Mouse (Mus musculus): Measurements from ENCODE around the gene Btg2. TPM values are rescaled to one million over a fixed set of nuclear protein-coding genes. Genes with fewer than 3 reads are reported as not detected.

Btg2 gene
- polyA plus RNA-seq, 1 experiment from 2014 or later, result 96.8 TPM

GRCm38 (mm10) chr1:134100401-134100800, 21.5 kb upstream of the Btg2 start:
- H3K36me3 ChIP-seq (ENCODE audit: control insufficient read depth, insufficient read depth, low read length), result no peaks in the 10 kb centered on the region
- H3K4me1 ChIP-seq (replicated peaks; ENCODE audit: control insufficient read depth, insufficient read depth), result peaks cover 39% of the 10 kb centered on the region
- H3K27me3 ChIP-seq (ENCODE audit: control insufficient read depth, insufficient read depth, low read length), result no peaks in the 10 kb centered on the region
- H3K9ac ChIP-seq (ENCODE audit: low read length), result no peak overlapping the region
- DNase-seq (ENCODE audit: low spot score), result no peak
- WGBS, result 77% methylated on average over 5 of the region's 5 CpGs
- peak overlapping the region; percentile 98 for H3K27ac ChIP-seq (replicated peaks)
- no peak for TF ChIP-seq EP300 (optimal IDR thresholded peaks at IDR 0.05)
- no peak for TF ChIP-seq CTCF (IDR thresholded peaks at IDR 0.05; ENCODE audit: low read depth)
- H3K4me2 ChIP-seq (replicated peaks; ENCODE audit: low read depth), result no peak overlapping the region
- no peaks in the 10 kb centered on the region for H3K9me3 ChIP-seq (ENCODE audit: control insufficient read depth, low read length)
- H3K4me3 ChIP-seq (ENCODE audit: low read depth, low read length), result no peak overlapping the region
- no peak for ATAC-seq (ENCODE audit: low FRiP score, low TSS enrichment)

- no peaks in the 10 kb centered on the region for H3K9me3 ChIP-seq (ENCODE audit: control insufficient read depth, low read length)
- TF ChIP-seq CTCF (IDR thresholded peaks at IDR 0.05; ENCODE audit: low read depth) (no peak), EP300 (optimal IDR thresholded peaks at IDR 0.05) (no peak)
- H3K27ac ChIP-seq (replicated peaks), result peak overlapping the region; percentile 98
- DNase-seq (ENCODE audit: low spot score) (no peak), ATAC-seq (ENCODE audit: low FRiP score, low TSS enrichment) (no peak)
- H3K4me3 ChIP-seq (ENCODE audit: low read depth, low read length), result peak overlapping the region; percentile 29; the same call in 1 of the 2 replicates
- no peaks in the 10 kb centered on the region for H3K27me3 ChIP-seq (ENCODE audit: control insufficient read depth, insufficient read depth, low read length)
- H3K4me2 ChIP-seq (replicated peaks; ENCODE audit: low read depth), result peak overlapping the region; percentile 59
- 14% methylated on average over 12 of the region's 12 CpGs for WGBS
- peak overlapping the region; percentile 64 for H3K9ac ChIP-seq (ENCODE audit: low read length)
- no peaks in the 10 kb centered on the region for H3K36me3 ChIP-seq (ENCODE audit: control insufficient read depth, insufficient read depth, low read length)
- H3K4me1 ChIP-seq (replicated peaks; ENCODE audit: control insufficient read depth, insufficient read depth), result peaks cover 45% of the 10 kb centered on the region
Measured at GRCm38 (mm10) chr1:134099516-134100235, 20.8 kb upstream of the Btg2 start.

- peak overlapping the region; percentile 29; the same call in 1 of the 2 replicates for H3K4me3 ChIP-seq (ENCODE audit: low read depth, low read length)
- H3K27me3 ChIP-seq (ENCODE audit: control insufficient read depth, insufficient read depth, low read length), result no peaks in the 10 kb centered on the region
- H3K9ac ChIP-seq (ENCODE audit: low read length), result peak overlapping the region; percentile 64
- peaks cover 47% of the 10 kb centered on the region for H3K4me1 ChIP-seq (replicated peaks; ENCODE audit: control insufficient read depth, insufficient read depth)
- 2% methylated on average over 17 of the region's 17 CpGs for WGBS
- peak overlapping the region; percentile 59 for H3K4me2 ChIP-seq (replicated peaks; ENCODE audit: low read depth)
- peak; percentile 87 for DNase-seq (ENCODE audit: low spot score)
- H3K36me3 ChIP-seq (ENCODE audit: control insufficient read depth, insufficient read depth, low read length), result no peaks in the 10 kb centered on the region
- ATAC-seq (ENCODE audit: low FRiP score, low TSS enrichment), result peak; percentile 87
- peak overlapping the region; percentile 98 for H3K27ac ChIP-seq (replicated peaks)
- TF ChIP-seq EP300 (optimal IDR thresholded peaks at IDR 0.05), result peak; percentile 59
- TF ChIP-seq CTCF (IDR thresholded peaks at IDR 0.05; ENCODE audit: low read depth), result no peak; the same call in 1 of the 2 replicates
- H3K9me3 ChIP-seq (ENCODE audit: control insufficient read depth, low read length), result no peaks in the 10 kb centered on the region
Measured at GRCm38 (mm10) chr1:134098726-134099515, 20.0 kb upstream of the Btg2 start.

- Histone ChIP-seq H3K4me3 (ENCODE audit: low read depth, low read length) (no peak overlapping the region), H3K27ac (replicated peaks) (peak overlapping the region; percentile 98), H3K36me3 (ENCODE audit: control insufficient read depth, insufficient read depth, low read length) (no peaks in the 10 kb centered on the region), H3K27me3 (ENCODE audit: control insufficient read depth, insufficient read depth, low read length) (no peaks in the 10 kb centered on the region), H3K4me1 (replicated peaks; ENCODE audit: control insufficient read depth, insufficient read depth) (peaks cover 54% of the 10 kb centered on the region), H3K9me3 (ENCODE audit: control insufficient read depth, low read length) (no peaks in the 10 kb centered on the region), H3K4me2 (replicated peaks; ENCODE audit: low read depth) (peak overlapping the region; percentile 59), H3K9ac (ENCODE audit: low read length) (peak overlapping the region; percentile 32; the same call in 1 of the 2 replicates)
- 33% methylated on average over 13 of the region's 13 CpGs for WGBS
- ATAC-seq (ENCODE audit: low FRiP score, low TSS enrichment), result no peak
- TF ChIP-seq EP300 (optimal IDR thresholded peaks at IDR 0.05) (peak; percentile 8), CTCF (IDR thresholded peaks at IDR 0.05; ENCODE audit: low read depth) (no peak)
- peak; percentile 55 for DNase-seq (ENCODE audit: low spot score)
Measured at GRCm38 (mm10) chr1:134097956-134098725, 19.2 kb upstream of the Btg2 start.

GRCm38 (mm10) chr1:134097080-134097855, 18.3 kb upstream of the Btg2 start:
- H3K27me3 ChIP-seq (ENCODE audit: control insufficient read depth, insufficient read depth, low read length), result no peaks in the 10 kb centered on the region
- no peak overlapping the region for H3K9ac ChIP-seq (ENCODE audit: low read length)
- no peaks in the 10 kb centered on the region for H3K9me3 ChIP-seq (ENCODE audit: control insufficient read depth, low read length)
- 0 out of 2 replicates have a peak overlapping the region, but pooled peaks have one; percentile 6 for H3K4me2 ChIP-seq (replicated peaks; ENCODE audit: low read depth)
- H3K4me1 ChIP-seq (replicated peaks; ENCODE audit: control insufficient read depth, insufficient read depth), result peaks cover 57% of the 10 kb centered on the region
- ATAC-seq (ENCODE audit: low FRiP score, low TSS enrichment), result no peak
- no peak for TF ChIP-seq EP300 (optimal IDR thresholded peaks at IDR 0.05)
- no peak for TF ChIP-seq CTCF (IDR thresholded peaks at IDR 0.05; ENCODE audit: low read depth)
- 69% methylated on average over 7 of the region's 7 CpGs for WGBS
- no peaks in the 10 kb centered on the region for H3K36me3 ChIP-seq (ENCODE audit: control insufficient read depth, insufficient read depth, low read length)
- no peak for DNase-seq (ENCODE audit: low spot score)
- peak overlapping the region; percentile 98 for H3K27ac ChIP-seq (replicated peaks)
- H3K4me3 ChIP-seq (ENCODE audit: low read depth, low read length), result no peak overlapping the region
